Mouse (Mus musculus) olfactory bulb, adult 2 months (tissue): Measurements from ENCODE around the gene Dctpp1.

Experiments used
- CTCF ChIP-seq: fragments of 200-500 bp; IDR thresholded peaks from 2 replicates; pipeline ENCODE4 v1.5.1; 2012; ENCODE audit warnings: low read depth, mild to moderate bottlenecking, low read length, moderate library complexity; ENCODE audit not compliant: insufficient read depth
- POLR2A ChIP-seq: fragments of 200-500 bp; IDR thresholded peaks from 2 replicates; pipeline ENCODE4 v1.6.1; 2012; ENCODE audit warnings: mild to moderate bottlenecking, low read depth, low read length, moderate library complexity; ENCODE audit not compliant: insufficient read depth

DNA sequence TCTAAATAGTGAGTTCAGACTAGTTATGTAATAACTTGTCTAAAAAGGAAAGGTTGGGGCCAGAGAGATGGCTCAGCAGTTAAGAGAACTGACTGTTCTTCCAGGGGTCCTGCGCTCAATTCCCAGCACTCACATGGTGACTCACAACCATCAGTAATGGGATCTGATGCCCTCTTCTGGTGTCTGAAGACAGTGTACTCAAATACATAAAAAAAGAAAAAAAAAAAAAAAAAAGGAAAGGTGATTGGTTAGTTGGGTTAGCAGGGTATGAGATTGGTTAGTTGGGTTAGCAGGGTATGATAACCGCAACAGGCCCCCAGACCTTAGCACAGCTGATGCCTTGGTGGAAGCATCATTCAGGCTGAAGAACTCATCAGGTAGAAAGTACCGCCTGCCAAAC lies 3.0 kb upstream of the Dctpp1 start:
- TF ChIP-seq POLR2A (no peak), CTCF (no peak)
